Mouse (Mus musculus): ENCODE measurements around the gene Kif1bp.

Gene Kif1bp

GRCm38 (mm10) chr10:62555705-62556557 is 22.3 kb downstream of the Kif1bp start:
- DNase-seq: no peak

GRCm38 (mm10) chr10:62553611-62554091 is 24.6 kb downstream of the Kif1bp start:
- DNase-seq: no peak

- DNase-seq: peak; percentile 57
These were observed 27.4 kb downstream of the Kif1bp start for GRCm38 (mm10) chr10:62550787-62551300.

- DNase-seq: peak; percentile 47
These were observed 28.6 kb downstream of the Kif1bp start for GRCm38 (mm10) chr10:62549523-62550166.

GRCm38 (mm10) chr10:62546441-62546840 is 31.8 kb downstream of the Kif1bp start:
- no peak for DNase-seq

- no peak for DNase-seq
These were observed 32.5 kb downstream of the Kif1bp start for GRCm38 (mm10) chr10:62545759-62546158.

GRCm38 (mm10) chr10:62544316-62544715 is 33.9 kb downstream of the Kif1bp start:
- no peak for DNase-seq

- no peak for DNase-seq
These were observed 34.9 kb downstream of the Kif1bp start for GRCm38 (mm10) chr10:62543399-62543808.

- no peak for DNase-seq
These were observed 35.3 kb downstream of the Kif1bp start for GRCm38 (mm10) chr10:62542928-62543327.

GRCm38 (mm10) chr10:62542507-62542906 is 35.8 kb downstream of the Kif1bp start:
- no peak for DNase-seq

GRCm38 (mm10) chr10:62541499-62541898 is 36.8 kb downstream of the Kif1bp start:
- no peak for DNase-seq

GRCm38 (mm10) chr10:62540800-62541199 is 37.5 kb downstream of the Kif1bp start:
- no peak for DNase-seq

GRCm38 (mm10) chr10:62534509-62534908 is 43.7 kb downstream of the Kif1bp start:
- no peak for DNase-seq

GRCm38 (mm10) chr10:62532832-62533231 is 45.4 kb downstream of the Kif1bp start:
- DNase-seq: no peak

GRCm38 (mm10) chr10:62530183-62530582 is 48.1 kb downstream of the Kif1bp start:
- DNase-seq: no peak

GRCm38 (mm10) chr10:62527351-62527750 is 50.9 kb downstream of the Kif1bp start, which contains the start of gene Srgn:
Gene Srgn, minus strand, starts transcription at chr10:62527451.
- no peak for DNase-seq

- no peak for DNase-seq
These were observed 55.8 kb downstream of the Kif1bp start for GRCm38 (mm10) chr10:62522346-62522950.

GRCm38 (mm10) chr10:62521763-62522162 is 56.5 kb downstream of the Kif1bp start:
- DNase-seq: no peak

- no peak for DNase-seq
These were observed 57.3 kb downstream of the Kif1bp start for GRCm38 (mm10) chr10:62520911-62521310.

GRCm38 (mm10) chr10:62517511-62517910 is 60.7 kb downstream of the Kif1bp start:
- DNase-seq: no peak

- DNase-seq: no peak
These were observed 65.4 kb downstream of the Kif1bp start for GRCm38 (mm10) chr10:62512855-62513254.

- DNase-seq: no peak
These were observed 66.7 kb downstream of the Kif1bp start for GRCm38 (mm10) chr10:62511528-62511927.

- no peak for DNase-seq
These were observed 69.1 kb downstream of the Kif1bp start for GRCm38 (mm10) chr10:62509032-62509656.
